Mouse (Mus musculus): Measurements from ENCODE around the gene Rgsl1. TPM values are rescaled to one million over a fixed set of nuclear protein-coding genes. Genes with fewer than 3 reads are reported as not detected.

Rgsl1 gene
- total RNA-seq (2023; ENCODE audit: inconsistent age): not detected in 4 replicates

DNA sequence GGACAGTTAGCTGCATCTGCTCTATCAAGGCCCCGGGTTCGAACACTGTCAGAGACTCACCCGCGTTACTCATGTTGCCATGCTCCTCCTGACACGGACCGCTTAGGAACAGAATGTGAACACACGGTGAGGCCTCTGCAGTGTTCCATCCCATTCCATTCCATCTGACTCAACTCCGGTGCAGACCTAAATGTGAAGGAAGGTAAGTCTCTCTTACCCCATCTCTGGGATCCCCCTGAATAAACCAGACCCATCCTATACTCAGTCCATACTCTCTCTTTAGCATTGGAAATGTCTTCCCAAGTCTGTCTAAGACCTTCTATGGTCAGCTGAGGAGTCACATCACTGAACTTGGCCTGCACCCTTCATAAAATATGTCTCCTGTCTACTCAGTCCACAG is at the start of gene Rgsl1:
Rgsl1 (minus strand) TSS at position 101 of the 400 bp plus-strand sequence.

DNA sequence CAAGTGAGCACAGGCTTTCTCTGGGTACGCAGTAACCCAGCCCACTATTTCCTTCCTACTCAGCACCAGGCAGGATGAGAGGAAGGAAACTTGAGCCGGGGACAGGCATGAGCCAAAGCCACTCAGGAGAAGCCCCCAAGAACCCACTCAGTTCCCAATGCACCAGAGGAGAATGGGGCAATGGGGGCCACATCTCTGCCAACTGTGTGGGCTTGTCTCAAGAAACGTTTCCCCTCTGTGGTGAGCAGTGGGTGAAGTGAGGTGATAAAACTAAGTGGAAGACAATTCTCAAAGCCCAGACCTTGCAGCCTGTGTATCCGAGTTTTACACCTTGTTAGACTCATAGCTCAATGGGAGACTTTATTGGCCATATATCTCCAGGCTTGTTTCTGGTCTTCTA is 47.5 kb upstream of the Rgsl1 start, which contains the start of gene Teddm1a:
Teddm1a (plus strand) TSS at position 301 of the 400 bp plus-strand sequence.

GRCm38 (mm10) chr1:153874045-153874444 is 30.1 kb upstream of the Rgsl1 start, which contains the start of gene Teddm1b:
Gene Teddm1b, plus strand, starts transcription at chr1:153874345.

DNA sequence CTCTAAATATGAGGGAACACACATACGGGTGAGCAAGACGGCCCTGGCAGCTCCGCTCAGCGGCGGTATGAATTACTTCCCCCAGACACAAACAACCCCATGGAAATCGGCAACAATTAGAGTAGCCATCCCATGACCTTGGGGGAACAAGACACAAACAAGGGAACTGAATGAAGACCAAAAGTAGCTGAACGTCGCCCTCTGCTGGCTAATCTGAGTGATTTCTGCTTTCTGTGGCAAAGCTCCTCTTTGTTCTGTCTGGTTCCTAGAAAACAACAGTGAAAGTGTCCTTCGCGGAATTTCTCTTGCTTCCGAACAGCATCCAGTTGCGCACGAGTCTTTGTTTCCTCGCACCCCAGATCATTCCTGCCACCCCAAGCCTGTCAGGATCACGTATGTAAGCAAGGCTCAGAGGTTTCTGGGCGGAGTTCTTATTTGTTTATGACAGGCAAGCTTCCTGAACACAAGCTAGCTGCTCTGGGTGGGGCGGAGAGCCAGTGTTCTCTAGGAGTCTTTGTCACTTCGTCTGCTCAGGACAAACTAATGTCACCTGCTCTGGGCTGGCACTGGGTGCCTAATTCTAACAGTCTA is 94.6 kb downstream of the Rgsl1 start, which contains the start of gene Rnasel:
Rnasel (plus strand) TSS at position 216 of the 591 bp plus-strand sequence.

GRCm38 (mm10) chr1:153740145-153740544 is 103.8 kb downstream of the Rgsl1 start, which contains the start of gene Rgs16:
Gene Rgs16, plus strand, starts transcription at chr1:153740349.

Other genes with a start within 250 kb of the Rgsl1 start
- not detected in 4 replicates for gene Rgs8, start 191.1 kb downstream of the Rgsl1 start, total RNA-seq (2023; ENCODE audit: inconsistent age)
- gene Rgs16, start 103.8 kb downstream of the Rgsl1 start, total RNA-seq (2023; ENCODE audit: inconsistent age): 7.9 to 8.6 TPM (median 8.3 TPM) in 4 replicates
- gene Rnasel, start 94.7 kb downstream of the Rgsl1 start, total RNA-seq (2023; ENCODE audit: inconsistent age): 11.6 to 15.3 TPM (median 14.0 TPM) in 4 replicates
- not detected in 4 replicates for gene Teddm1b, start 30.2 kb upstream of the Rgsl1 start, total RNA-seq (2023; ENCODE audit: inconsistent age)
- gene Teddm1a, start 47.6 kb upstream of the Rgsl1 start, total RNA-seq (2023; ENCODE audit: inconsistent age): not detected in 4 replicates
- gene Glul, start 55.8 kb upstream of the Rgsl1 start, total RNA-seq (2023; ENCODE audit: inconsistent age): 128 to 146 TPM (median 139 TPM) in 4 replicates
- 0.42 to 0.84 TPM (median 0.61 TPM) in 4 replicates for gene Teddm2, start 56.1 kb upstream of the Rgsl1 start, total RNA-seq (2023; ENCODE audit: inconsistent age)

Data from B cell, adult (primary cell).